Mouse (Mus musculus): ENCODE data around the gene Rhpn2. TPM values are rescaled to one million over a fixed set of nuclear protein-coding genes. Genes with fewer than 3 reads are reported as not detected.

Rhpn2 gene
- polyA plus RNA-seq, 1 experiment, result 2.2 TPM

GRCm38 (mm10) chr7:35349886-35350684 is 16.1 kb downstream of the Rhpn2 start:
- no peak overlapping the region for H3K4me3 ChIP-seq (ENCODE audit: insufficient read depth, poor library complexity, severe bottlenecking)
- no peak overlapping the region for H3ac ChIP-seq (ENCODE audit: control insufficient read depth, insufficient read length, low read depth)
- TF ChIP-seq MAX (IDR thresholded peaks at IDR 0.05) (no peak), USF1 (IDR thresholded peaks at IDR 0.05; ENCODE audit: low read depth) (no peak), FOSL1 (IDR thresholded peaks at IDR 0.05; ENCODE audit: insufficient read depth, low read length, poor library complexity, severe bottlenecking) (no peak), MYOD1 (IDR thresholded peaks at IDR 0.05; ENCODE audit: control insufficient read depth, insufficient read length, low read depth) (no peak), MYOG (IDR thresholded peaks at IDR 0.05; ENCODE audit: control insufficient read depth, extremely low read depth, insufficient read length) (no peak), CTCF (IDR thresholded peaks at IDR 0.05; ENCODE audit: control insufficient read depth, insufficient read depth, insufficient read length) (no peak), CEBPB (IDR thresholded peaks at IDR 0.05; ENCODE audit: low read depth) (no peak)
- no peaks in the 10 kb centered on the region for H3K27me3 ChIP-seq (ENCODE audit: control insufficient read depth, insufficient read depth, insufficient read length)
- H3K36me3 ChIP-seq (ENCODE audit: control insufficient read depth, insufficient read depth), result no peaks in the 10 kb centered on the region
- H3K79me2 ChIP-seq (ENCODE audit: control insufficient read depth, insufficient read depth), result no peaks in the 10 kb centered on the region
- H3K79me3 ChIP-seq (ENCODE audit: low read depth), result no peaks in the 10 kb centered on the region

DNA sequence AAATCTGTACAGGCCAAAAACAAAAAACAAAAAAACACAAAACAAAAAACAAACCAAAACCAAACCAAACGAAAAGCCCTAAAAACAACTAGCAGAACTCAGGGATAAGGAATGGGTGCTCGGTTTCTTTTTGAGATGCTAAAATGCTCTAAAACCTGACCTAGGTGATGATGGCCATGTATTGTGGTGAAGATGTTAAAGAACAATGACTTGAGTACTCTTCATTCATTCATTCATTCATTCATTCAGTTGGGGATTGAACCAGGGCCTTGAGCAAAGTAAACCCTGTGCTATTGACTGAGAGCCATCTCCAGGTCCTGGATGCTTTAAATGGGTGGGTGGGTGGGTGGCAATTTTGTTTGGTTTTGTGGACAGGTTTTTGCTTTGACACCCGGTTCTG is 17.2 kb downstream of the Rhpn2 start:
- Histone ChIP-seq H3K27me3 (ENCODE audit: control insufficient read depth, insufficient read depth, insufficient read length) (no peaks in the 10 kb centered on the region), H3K36me3 (ENCODE audit: control insufficient read depth, insufficient read depth) (no peaks in the 10 kb centered on the region), H3K4me3 (ENCODE audit: insufficient read depth, poor library complexity, severe bottlenecking) (no peak overlapping the region), H3K79me3 (ENCODE audit: low read depth) (no peaks in the 10 kb centered on the region), H3ac (ENCODE audit: control insufficient read depth, insufficient read length, low read depth) (no peak overlapping the region), H3K79me2 (ENCODE audit: control insufficient read depth, insufficient read depth) (no peaks in the 10 kb centered on the region)
- TF ChIP-seq MYOD1 (IDR thresholded peaks at IDR 0.05; ENCODE audit: control insufficient read depth, insufficient read length, low read depth) (no peak), FOSL1 (IDR thresholded peaks at IDR 0.05; ENCODE audit: insufficient read depth, low read length, poor library complexity, severe bottlenecking) (no peak), MYOG (IDR thresholded peaks at IDR 0.05; ENCODE audit: control insufficient read depth, extremely low read depth, insufficient read length) (no peak), USF1 (IDR thresholded peaks at IDR 0.05; ENCODE audit: low read depth) (no peak), CTCF (IDR thresholded peaks at IDR 0.05; ENCODE audit: control insufficient read depth, insufficient read depth, insufficient read length) (no peak), CEBPB (IDR thresholded peaks at IDR 0.05; ENCODE audit: low read depth) (no peak), MAX (IDR thresholded peaks at IDR 0.05) (no peak)

DNA sequence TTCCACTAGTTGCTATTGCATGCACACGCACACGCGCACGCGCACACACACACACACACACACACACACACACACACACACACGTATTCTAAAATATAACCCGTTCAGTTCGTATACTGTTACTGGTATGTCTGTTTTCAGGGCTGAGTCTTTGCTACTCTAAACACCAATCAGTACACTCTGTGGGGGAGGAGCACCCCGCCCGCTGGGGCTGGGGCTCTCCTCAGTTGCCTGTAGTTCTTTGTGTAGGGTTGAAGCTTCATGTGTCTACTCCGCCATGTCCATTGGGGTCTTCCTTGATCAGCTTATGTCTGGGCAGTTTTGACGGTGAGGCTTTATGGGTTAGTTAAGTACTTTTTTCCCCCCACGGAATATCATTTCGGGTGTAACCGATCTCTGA is 19.3 kb downstream of the Rhpn2 start:
- Histone ChIP-seq H3ac (ENCODE audit: control insufficient read depth, insufficient read length, low read depth) (no peak overlapping the region), H3K4me3 (ENCODE audit: insufficient read depth, poor library complexity, severe bottlenecking) (no peak overlapping the region), H3K79me3 (ENCODE audit: low read depth) (no peaks in the 10 kb centered on the region), H3K79me2 (ENCODE audit: control insufficient read depth, insufficient read depth) (no peaks in the 10 kb centered on the region), H3K27me3 (ENCODE audit: control insufficient read depth, insufficient read depth, insufficient read length) (no peaks in the 10 kb centered on the region), H3K36me3 (ENCODE audit: control insufficient read depth, insufficient read depth) (no peaks in the 10 kb centered on the region)
- no peak for TF ChIP-seq MYOD1 (IDR thresholded peaks at IDR 0.05; ENCODE audit: control insufficient read depth, insufficient read length, low read depth)
- TF ChIP-seq CEBPB (IDR thresholded peaks at IDR 0.05; ENCODE audit: low read depth), result no peak
- TF ChIP-seq MAX (IDR thresholded peaks at IDR 0.05), result no peak
- no peak for TF ChIP-seq CTCF (IDR thresholded peaks at IDR 0.05; ENCODE audit: control insufficient read depth, insufficient read depth, insufficient read length)
- TF ChIP-seq FOSL1 (IDR thresholded peaks at IDR 0.05; ENCODE audit: insufficient read depth, low read length, poor library complexity, severe bottlenecking), result no peak
- no peak for TF ChIP-seq USF1 (IDR thresholded peaks at IDR 0.05; ENCODE audit: low read depth)
- no peak for TF ChIP-seq MYOG (IDR thresholded peaks at IDR 0.05; ENCODE audit: control insufficient read depth, extremely low read depth, insufficient read length)

DNA sequence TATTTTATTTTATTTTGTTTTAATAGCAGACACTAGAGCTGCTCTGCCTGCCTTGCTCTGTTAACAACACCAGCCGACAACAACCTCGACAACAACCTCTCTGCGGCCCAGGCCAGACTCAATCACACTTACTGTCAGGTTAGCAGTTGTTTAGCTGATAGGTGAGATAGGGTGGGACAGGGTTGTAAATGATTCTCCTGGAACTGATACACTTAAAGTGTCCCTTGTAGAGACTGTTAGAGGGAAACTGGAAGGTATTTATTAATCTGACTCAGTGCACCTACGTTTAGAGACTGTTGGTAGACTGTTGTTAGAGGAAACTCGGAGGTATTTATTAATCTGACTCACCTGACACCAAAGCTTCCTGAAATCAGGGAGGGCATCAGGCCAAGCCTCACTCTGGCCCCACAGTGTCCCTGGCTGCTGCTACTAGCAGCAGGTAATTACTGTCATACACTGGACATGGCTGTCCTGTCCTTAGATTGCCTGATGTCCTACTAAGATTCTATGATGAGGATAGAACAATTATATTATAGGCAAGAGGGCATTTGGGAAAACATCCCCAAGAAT is 21.4 kb downstream of the Rhpn2 start:
- Histone ChIP-seq H3K79me3 (ENCODE audit: low read depth) (no peaks in the 10 kb centered on the region), H3K27me3 (ENCODE audit: control insufficient read depth, insufficient read depth, insufficient read length) (no peaks in the 10 kb centered on the region), H3K36me3 (ENCODE audit: control insufficient read depth, insufficient read depth) (no peaks in the 10 kb centered on the region), H3K79me2 (ENCODE audit: control insufficient read depth, insufficient read depth) (no peaks in the 10 kb centered on the region), H3ac (ENCODE audit: control insufficient read depth, insufficient read length, low read depth) (no peak overlapping the region), H3K4me3 (ENCODE audit: insufficient read depth, poor library complexity, severe bottlenecking) (no peak overlapping the region)
- TF ChIP-seq MYOG (IDR thresholded peaks at IDR 0.05; ENCODE audit: control insufficient read depth, extremely low read depth, insufficient read length) (no peak), FOSL1 (IDR thresholded peaks at IDR 0.05; ENCODE audit: insufficient read depth, low read length, poor library complexity, severe bottlenecking) (no peak), CTCF (IDR thresholded peaks at IDR 0.05; ENCODE audit: control insufficient read depth, insufficient read depth, insufficient read length) (no peak), MAX (IDR thresholded peaks at IDR 0.05) (no peak), MYOD1 (IDR thresholded peaks at IDR 0.05; ENCODE audit: control insufficient read depth, insufficient read length, low read depth) (no peak), USF1 (IDR thresholded peaks at IDR 0.05; ENCODE audit: low read depth) (no peak), CEBPB (IDR thresholded peaks at IDR 0.05; ENCODE audit: low read depth) (no peak)

DNA sequence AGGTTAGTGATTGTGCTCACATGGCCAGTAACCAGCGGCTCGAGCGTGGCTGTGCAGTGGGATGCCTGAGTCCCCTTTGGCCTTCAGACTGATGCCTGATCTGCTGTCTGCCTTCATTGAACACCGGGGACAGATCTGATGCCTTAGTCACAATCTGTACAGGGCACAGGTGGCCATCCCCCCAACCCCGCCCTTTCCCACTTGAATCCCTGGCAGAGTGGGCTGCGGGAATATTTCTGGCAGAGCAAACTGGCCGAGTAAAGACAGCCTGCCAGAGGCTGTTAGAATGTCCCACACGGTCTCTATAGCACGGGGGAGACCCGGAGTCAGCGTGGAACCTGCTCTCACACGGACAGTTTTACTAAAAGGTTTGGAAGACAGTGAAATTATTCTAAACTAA is 23.7 kb downstream of the Rhpn2 start:
- TF ChIP-seq FOSL1 (IDR thresholded peaks at IDR 0.05; ENCODE audit: insufficient read depth, low read length, poor library complexity, severe bottlenecking) (no peak), MYOD1 (IDR thresholded peaks at IDR 0.05; ENCODE audit: control insufficient read depth, insufficient read length, low read depth) (no peak), MYOG (IDR thresholded peaks at IDR 0.05; ENCODE audit: control insufficient read depth, extremely low read depth, insufficient read length) (no peak), CEBPB (IDR thresholded peaks at IDR 0.05; ENCODE audit: low read depth) (no peak), CTCF (IDR thresholded peaks at IDR 0.05; ENCODE audit: control insufficient read depth, insufficient read depth, insufficient read length) (no peak), MAX (IDR thresholded peaks at IDR 0.05) (no peak), USF1 (IDR thresholded peaks at IDR 0.05; ENCODE audit: low read depth) (no peak)
- H3K27me3 ChIP-seq (ENCODE audit: control insufficient read depth, insufficient read depth, insufficient read length), result no peaks in the 10 kb centered on the region
- no peak overlapping the region for H3ac ChIP-seq (ENCODE audit: control insufficient read depth, insufficient read length, low read depth)
- H3K36me3 ChIP-seq (ENCODE audit: control insufficient read depth, insufficient read depth), result no peaks in the 10 kb centered on the region
- H3K79me2 ChIP-seq (ENCODE audit: control insufficient read depth, insufficient read depth), result no peaks in the 10 kb centered on the region
- H3K4me3 ChIP-seq (ENCODE audit: insufficient read depth, poor library complexity, severe bottlenecking), result no peak overlapping the region
- H3K79me3 ChIP-seq (ENCODE audit: low read depth), result no peaks in the 10 kb centered on the region
